Mouse (Mus musculus): ENCODE data around the gene Tbca.

Tbca gene

DNA sequence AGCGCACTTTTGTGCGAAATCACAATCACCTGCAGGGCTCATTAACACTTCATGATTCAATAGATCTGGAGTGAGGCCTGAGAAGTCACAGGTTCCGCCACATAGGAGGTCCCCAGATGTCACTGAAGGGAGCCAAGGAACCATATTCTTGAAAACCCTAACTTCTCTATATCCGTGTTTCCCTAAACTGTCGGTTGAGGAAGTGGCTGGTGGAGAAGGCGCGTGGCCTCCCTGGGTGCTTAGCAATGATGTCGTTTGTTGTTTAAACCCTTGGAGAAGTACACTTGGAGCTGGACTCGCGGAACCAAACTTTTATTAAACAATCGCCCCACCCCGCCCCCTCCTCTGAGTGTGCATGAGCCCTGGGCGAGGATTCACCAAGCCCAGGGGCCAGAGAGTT lies 60.6 kb downstream of the Tbca start:
- no peak for DNase-seq

DNA sequence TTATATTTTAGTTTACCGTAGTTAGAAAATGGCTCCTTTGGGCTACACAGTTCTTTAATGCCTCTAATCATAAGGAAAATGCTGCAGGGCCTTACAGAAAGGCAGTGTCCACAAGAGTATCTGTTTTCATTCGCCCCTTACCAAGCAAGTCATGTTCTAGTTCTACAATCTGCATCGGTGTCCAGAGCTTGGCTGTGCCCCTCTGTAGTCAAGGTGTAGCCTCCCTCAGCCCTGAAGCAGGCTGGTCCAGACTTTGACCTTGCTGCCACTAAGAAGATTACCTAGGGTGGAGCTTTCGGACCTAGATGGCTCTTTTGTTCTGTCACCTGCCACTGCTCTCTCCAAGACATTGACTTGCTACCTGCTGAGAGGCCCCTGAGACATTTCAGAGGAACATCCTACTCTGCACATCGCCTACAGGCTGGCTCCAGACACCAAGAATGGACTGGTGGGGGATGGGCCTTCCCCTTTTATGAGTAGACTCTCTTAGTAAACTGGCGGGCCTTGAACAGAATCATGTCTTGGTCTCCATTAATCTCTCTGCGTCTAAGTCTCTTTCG lies 69.4 kb downstream of the Tbca start:
- no peak for DNase-seq

DNA sequence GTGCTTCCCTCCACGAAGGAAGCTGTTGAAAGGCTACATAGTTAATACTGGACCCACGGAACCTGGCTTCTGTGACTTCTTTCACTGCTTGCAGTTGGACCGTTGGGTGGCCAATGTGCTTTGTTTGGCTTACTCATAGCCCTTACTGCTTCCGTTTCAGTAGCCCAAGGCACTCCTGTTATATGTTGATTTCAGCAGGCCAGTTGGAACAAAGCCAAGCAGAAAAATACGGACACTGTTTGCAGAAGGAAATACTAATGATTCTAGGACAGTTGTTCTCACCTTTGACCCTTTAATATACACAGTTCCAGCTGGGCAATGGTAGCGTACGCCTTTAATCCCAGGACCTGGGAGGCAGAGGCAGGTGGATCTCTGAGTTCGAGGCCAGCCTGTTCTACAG lies 70.5 kb downstream of the Tbca start:
- no peak for DNase-seq

DNA sequence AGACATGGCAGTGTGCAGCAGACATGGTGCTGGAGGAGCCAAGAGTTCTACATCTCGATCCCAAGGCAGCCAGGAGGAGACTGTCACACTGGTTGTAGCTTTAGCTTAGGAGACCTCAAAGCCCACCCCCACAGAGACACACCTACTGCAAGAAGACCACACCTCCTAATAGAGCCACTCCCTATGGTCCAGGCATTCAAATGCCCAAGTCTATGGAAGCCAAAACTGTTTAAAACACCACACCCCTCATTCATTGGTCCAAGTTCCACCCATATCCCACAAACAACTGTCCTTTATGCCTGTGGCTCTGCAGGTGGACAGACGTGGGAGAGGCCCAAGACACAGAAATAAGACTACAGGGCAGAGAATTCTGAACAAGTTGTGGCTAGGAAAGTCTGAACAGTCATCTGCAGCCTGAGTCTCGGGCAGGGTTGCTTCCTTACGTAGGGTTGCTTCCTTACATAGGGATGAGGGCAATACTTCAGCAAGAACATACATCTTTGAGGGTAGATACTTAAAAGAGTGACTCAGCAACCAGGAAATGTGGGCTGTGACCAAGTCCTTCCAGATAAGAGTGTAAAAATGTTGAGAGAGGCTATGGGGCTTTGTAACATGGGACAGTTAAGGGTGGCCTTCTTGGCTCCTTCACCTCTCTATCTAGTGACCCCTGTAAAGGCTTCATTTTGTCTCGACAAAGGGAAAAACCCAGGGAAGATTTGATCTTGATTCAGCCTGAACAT lies 74.0 kb downstream of the Tbca start:
- no peak for DNase-seq

DNA sequence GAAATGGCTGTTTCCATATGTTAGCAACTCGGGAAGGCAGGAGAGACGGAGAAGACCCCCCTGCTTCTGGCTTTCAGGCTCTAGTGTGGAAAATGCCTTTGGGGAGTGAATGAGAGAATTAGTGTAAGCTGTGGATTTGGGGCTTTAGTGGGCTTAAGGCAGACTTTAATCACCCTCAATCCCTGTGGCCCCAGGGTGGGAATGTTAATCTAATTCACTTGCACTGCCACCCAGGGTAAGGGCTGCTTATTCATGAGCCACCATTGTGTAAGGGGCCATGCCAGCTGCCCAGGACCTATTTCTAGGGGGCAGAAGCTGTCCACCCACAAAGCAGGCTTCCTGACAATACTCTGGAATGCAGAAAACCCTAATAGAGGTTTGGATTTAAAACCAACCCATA lies 78.2 kb downstream of the Tbca start:
- no peak for DNase-seq

DNA sequence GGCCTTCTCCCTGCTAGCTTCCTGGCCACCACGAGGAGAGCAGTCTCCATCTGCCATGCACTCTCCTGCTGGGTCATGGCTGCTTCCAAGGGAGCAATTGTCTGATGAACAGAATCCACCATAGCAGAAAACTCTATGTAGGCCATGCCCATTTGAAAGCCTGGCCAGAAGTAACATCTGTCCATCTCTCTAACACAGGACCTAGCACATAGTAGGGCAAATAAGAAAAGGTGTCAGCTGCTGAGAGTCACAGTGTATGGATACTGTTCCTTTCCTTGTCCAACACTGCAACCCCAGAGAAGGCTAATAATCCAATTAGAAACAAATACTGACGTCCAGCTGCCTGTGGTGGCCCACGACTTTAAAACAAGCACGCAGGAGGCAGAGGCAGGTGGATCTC lies 79.1 kb downstream of the Tbca start:
- no peak for DNase-seq

DNA sequence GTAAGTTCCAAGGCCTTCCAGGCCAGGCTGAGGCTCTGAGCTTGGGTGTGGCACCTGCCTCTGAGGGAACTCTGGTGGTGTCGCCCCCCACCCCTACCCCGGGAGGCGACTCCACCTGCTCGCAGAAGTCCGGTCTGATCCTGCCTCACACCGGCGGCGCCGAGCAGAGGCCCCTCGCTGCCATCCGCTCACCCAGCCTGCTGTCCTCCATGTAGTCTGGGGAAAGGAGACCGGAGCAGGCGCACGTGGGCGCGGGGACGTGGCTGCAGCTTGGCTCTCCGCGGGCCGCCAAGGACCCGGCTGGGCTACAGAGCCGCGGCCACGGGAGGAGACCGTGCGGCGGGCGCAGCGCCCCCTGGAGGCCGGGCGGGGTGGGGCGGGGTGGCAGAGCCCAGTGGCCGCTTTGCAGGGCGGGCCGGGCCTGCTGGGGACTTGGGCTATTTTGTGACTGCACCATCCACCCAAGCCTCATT lies 79.8 kb downstream of the Tbca start:
- no peak for DNase-seq

GRCm38 (mm10) chr13:94869541-94869940 lies 80.8 kb downstream of the Tbca start:
- no peak for DNase-seq

DNA sequence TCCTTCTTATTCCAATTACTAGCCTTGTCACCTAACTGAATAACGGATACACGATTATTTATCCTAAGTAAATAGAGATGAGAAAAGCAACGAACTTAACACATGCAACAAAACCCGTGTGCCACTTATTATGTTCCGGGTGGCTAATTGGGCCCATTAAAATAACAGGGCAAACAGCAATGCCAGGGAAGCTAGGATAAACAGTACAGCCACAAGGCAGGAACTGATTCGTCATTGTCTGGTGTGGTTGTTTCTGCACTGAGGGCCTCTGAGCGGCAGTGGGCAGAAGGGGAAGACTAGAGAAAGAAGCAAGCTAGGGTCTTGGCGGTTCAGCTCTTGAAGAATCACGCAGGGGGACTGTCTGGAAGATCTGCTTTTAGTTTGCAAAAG lies 81.4 kb downstream of the Tbca start:
- no peak for DNase-seq

DNA sequence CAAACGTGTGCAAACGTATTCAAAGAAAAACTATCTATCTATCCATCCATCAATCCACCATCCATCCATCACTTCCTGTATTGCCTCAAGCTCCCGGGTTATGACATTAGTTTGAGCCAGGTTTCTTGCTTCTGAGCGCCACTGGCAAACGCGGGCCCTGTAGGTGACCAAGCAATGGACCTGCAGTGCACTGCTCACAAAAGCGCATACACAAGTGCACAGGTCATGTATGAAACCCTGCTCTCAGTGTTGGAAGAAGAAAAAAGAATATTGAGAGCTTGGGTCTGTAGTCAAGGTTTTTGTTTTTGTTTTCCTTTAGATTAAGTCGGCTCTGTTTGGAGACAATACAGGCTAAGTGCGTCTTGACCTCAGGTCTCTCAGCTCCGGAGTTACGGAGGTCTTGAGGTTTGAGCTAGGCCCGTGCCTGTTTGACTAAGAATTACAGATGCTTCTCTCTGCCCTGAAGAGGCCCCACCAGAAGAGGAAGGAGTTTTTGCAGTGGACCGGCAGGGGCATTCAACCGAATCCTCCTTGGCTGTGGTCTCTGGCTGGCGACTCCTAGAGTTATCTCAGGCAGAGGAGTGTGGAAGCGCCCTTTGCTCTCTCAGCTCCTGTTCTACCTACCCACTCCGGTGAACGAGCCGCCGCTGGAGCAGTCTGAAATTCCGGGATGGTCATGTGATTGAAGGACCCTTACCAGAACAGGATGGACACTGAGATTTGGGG lies 81.9 kb downstream of the Tbca start:
- DNase-seq, result no peak

DNA sequence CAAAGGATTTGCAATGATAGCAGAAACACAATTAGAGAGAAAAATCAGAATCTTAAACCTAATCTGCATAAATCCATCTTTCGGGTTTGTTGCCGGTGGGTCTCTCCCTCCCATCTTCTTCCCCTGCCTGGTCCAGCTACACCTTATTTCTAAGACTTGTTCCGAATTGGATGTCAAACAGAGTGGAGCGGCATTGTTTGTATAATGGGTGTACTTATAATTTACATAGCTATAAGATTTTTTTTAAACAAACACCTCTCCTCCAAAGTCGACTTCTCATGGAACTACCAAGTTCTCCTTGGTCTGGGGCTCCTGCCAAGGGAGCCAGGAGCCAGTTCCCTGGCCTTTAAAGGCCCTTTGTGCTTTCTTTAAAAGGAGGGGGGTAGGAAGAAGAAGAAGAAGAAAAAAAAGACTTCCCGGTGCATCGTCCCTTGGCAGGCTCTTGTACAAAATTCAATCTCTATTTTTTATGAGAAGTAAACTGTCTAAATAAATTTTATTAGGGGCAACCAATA lies 83.2 kb downstream of the Tbca start:
- DNase-seq, result no peak

DNA sequence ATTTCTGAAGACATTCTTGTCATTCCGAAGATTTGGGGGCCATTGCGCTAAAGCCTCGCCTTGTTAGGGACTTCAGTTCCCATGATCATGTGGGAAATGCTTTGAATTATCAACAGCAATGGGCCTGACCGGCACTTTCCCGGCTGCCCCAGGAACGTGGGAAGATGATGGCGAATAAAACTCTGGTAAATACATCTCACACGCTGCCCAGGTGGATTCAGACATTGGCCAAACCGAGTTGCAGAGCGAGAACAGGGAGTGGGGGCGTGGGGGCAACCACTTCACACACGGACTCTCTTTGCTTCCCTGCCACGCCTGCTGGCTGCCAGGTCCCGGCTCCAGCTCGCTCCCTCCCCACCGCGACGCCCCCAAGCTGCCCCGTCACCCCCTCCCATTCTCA lies 83.7 kb downstream of the Tbca start:
- no peak for DNase-seq

GRCm38 (mm10) chr13:94873111-94874038 lies 84.7 kb downstream of the Tbca start:
- no peak for DNase-seq

DNA sequence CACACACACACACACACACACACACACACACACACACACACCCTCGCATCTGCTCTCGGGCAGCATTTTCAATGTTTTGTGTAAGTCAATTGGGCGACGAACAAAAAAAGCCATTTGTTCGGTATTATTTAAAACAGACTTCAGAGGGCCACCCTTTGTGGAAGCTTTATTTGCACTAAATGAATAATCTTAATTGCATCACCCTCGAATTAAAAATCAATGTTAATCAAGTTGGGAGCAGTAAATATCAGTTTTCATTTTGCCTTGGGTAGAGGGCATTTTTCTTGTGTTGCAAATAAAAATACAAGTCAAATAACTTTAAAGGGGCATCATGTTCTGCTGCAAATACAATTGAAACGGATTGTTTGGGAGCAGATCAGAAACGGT lies 85.3 kb downstream of the Tbca start:
- DNase-seq, result no peak

DNA sequence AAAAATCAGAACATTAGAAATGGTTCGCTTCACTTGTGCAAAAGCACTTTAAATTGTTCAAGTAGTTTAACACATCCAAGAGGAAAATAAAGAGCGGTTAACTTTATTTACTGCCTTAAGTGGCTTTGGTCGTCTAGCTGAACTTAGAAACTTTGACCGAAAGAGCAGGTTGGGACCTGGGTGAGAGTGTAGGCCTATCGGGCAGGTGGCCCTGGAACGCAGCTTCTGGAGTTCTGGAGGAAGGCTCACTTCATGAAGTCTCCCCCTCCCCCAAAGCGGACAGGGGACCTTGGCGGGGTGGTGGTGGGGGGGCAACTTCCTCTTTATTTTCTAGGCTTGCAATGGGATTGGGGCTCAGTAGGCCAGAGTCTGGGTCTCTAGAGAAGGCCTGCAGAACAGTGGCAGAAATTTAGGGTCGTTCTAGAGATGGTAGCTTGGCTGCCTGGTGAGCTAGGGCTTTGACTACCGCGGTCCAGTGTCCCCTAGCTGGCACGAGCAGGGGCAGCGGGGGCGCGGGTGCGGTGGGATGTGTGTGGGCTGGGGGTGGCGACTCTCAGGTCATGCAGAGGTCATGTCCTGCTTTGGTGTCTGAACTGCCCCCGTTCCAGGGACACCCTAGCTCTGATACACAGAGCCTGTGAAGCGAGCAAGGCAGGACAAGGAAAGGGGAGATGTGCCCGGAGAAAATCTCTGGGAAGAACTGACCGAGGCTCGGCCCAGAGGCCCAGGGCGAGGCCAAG lies 86.1 kb downstream of the Tbca start:
- DNase-seq, result no peak

- no peak for DNase-seq
Measured at GRCm38 (mm10) chr13:94875396-94875880, 86.7 kb downstream of the Tbca start, which contains the start of gene Otp. Gene Otp, plus strand, starts transcription at chr13:94875602.

GRCm38 (mm10) chr13:94876286-94877210 lies 87.8 kb downstream of the Tbca start:
- DNase-seq, result no peak

- DNase-seq, result no peak
Measured at GRCm38 (mm10) chr13:94877211-94877590, 88.5 kb downstream of the Tbca start.

- no peak for DNase-seq
Measured at GRCm38 (mm10) chr13:94877991-94878745, 89.5 kb downstream of the Tbca start.

DNA sequence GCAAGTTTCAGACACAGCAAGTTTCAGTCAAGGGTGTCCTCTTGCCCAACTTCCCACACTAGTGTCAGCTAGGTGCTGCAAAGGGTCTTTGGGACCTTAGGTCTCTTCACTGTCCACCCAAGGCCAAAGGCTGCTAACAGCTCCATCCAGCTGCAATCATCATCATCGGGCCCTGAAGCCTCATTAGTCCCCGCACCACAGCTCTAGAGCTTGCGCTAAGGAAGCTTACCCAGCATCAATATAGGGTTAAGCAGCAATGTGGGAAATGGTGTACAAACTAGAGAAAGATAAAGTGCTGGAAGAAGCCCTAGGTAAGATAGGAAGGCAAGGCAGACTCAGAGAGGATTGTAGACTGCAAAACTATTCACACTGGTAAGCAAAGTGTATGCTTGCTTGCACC lies 92.5 kb downstream of the Tbca start:
- DNase-seq, result no peak
